Mouse (Mus musculus) spleen, adult 2 months (tissue): ENCODE measurements around the gene Atpaf2.

ENCODE experiments used
- CTCF ChIP-seq: fragments of 200-500 bp; IDR thresholded peaks from 2 replicates; pipeline ENCODE4 v1.5.1; 2011; ENCODE audit warnings: mild to moderate bottlenecking, inconsistent platforms; ENCODE audit not compliant: insufficient read depth, insufficient read length, insufficient replicate concordance; ENCODE audit errors: extremely low read depth
- POLR2A ChIP-seq: fragments of 200-500 bp; IDR thresholded peaks from 2 replicates; pipeline ENCODE4 v1.6.1; 2011; ENCODE audit warnings: low read depth, low read length, inconsistent platforms

GRCm38 (mm10) chr11:60351388-60351787 is 66.9 kb downstream of the Atpaf2 start:
- TF ChIP-seq CTCF (no peak), POLR2A (no peak)
